Comparison of ENCODE assay signal across 8 mouse cellular contexts in the genomic region with DNA sequence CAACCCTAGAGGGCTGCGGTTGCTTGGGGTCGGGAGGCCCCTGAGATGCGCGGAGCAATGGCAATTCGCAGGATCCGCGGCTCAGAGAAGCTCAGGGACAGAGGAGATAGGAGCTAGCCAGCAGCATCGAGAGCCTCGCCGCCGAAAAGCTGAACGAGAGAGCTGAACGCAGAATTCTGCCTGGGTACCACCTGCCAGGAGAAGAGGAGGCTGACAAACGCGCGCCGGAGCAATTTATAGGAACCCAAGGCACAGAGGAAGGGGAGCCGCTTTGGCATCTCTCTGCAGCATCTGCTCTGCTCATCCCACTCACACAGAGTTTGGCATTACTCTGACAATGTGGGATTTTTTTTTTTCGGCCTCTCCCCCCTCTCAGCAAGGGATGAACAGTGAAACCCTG. TPM values are rescaled to one million over a fixed set of nuclear protein-coding genes. Genes with fewer than 3 reads are reported as not detected.
DNase-seq lines count a peak whose midpoint lies in the region; ATAC-seq and TF ChIP-seq lines count a peak whose summit lies in the region.

A gene (minus strand): TSS at position 335 of the 400 bp plus-strand sequence.

- H3K9ac ChIP-seq in heart, embryonic 16.5 days (ENCODE audit: low read length): peak within 1 kb of the TSS; percentile 71
- H3K9ac ChIP-seq in stomach, embryonic 16.5 days (ENCODE audit: low read length): peak within 1 kb of the TSS; percentile 63

- H3K4me2 ChIP-seq in heart, embryonic 16.5 days (ENCODE audit: low read depth, low read length): peak within 1 kb of the TSS; percentile 99
- H3K4me2 ChIP-seq in stomach, embryonic 16.5 days (ENCODE audit: low read depth, low read length): peak within 1 kb of the TSS; percentile 97

- TF ChIP-seq POLR2A in kidney, adult 2 months (IDR thresholded peaks at IDR 0.05; ENCODE audit: low read depth, low read length): no peak

- DNase-seq in kidney, adult 2 months: no peak
- no peak for DNase-seq in kidney, adult 9 months
- peak; percentile 60 for DNase-seq in embryo, embryonic 10.5 days (ENCODE audit: low spot score)
- DNase-seq in layer of hippocampus, postnatal 36 days: peak; percentile 87 to 89
- peak; percentile 56 for DNase-seq in midbrain, embryonic 10.5 days (ENCODE audit: low spot score)
- no peak for DNase-seq in ovary, postnatal 36 days (ENCODE audit: low spot score)

- no peaks in the 10 kb centered on the region for H3K36me3 ChIP-seq in kidney, adult 2 months (ENCODE audit: control insufficient read depth, insufficient read depth, low read length)
- H3K36me3 ChIP-seq in heart, embryonic 16.5 days (ENCODE audit: control insufficient read depth, insufficient read depth): no peaks in the 10 kb centered on the region
- no peaks in the 10 kb centered on the region for H3K36me3 ChIP-seq in midbrain, embryonic 10.5 days
- no peaks in the 10 kb centered on the region for H3K36me3 ChIP-seq in stomach, embryonic 16.5 days (ENCODE audit: control insufficient read depth, insufficient read depth, low read length)

- 10% methylated on average over 19 of the region's 19 CpGs for WGBS in kidney, adult 2 months
- WGBS in heart, embryonic 16.5 days: 1% methylated on average over 19 of the region's 19 CpGs
- under 1% methylated on average over 19 of the region's 19 CpGs for WGBS in midbrain, embryonic 10.5 days
- 1% methylated on average over 19 of the region's 19 CpGs for WGBS in stomach, embryonic 16.5 days

- H3K27me3 ChIP-seq in kidney, adult 2 months (replicated peaks; ENCODE audit: control insufficient read depth, insufficient read depth, low read length): no peaks in the 10 kb centered on the region
- H3K27me3 ChIP-seq in heart, embryonic 16.5 days (ENCODE audit: control insufficient read depth, insufficient read depth, low read length): peaks cover 19% of the 10 kb centered on the region
- peaks cover 75% of the 10 kb centered on the region for H3K27me3 ChIP-seq in midbrain, embryonic 10.5 days (ENCODE audit: low read depth, poor library complexity, severe bottlenecking)
- H3K27me3 ChIP-seq in stomach, embryonic 16.5 days (ENCODE audit: control insufficient read depth, insufficient read depth, low read length): peaks cover 31% of the 10 kb centered on the region

- H3K27ac ChIP-seq in kidney, adult 2 months (ENCODE audit: insufficient read depth, low read depth, low read length): no peak within 1 kb of the TSS
- H3K27ac ChIP-seq in heart, embryonic 16.5 days (ENCODE audit: low read length): no peak within 1 kb of the TSS
- H3K27ac ChIP-seq in midbrain, embryonic 10.5 days (replicated peaks): peak within 1 kb of the TSS; percentile 67
- H3K27ac ChIP-seq in stomach, embryonic 16.5 days (ENCODE audit: low read length): no peak within 1 kb of the TSS

- no peaks in the 10 kb centered on the region for H3K9me3 ChIP-seq in heart, embryonic 16.5 days (replicated peaks; ENCODE audit: control insufficient read depth, low read length)
- H3K9me3 ChIP-seq in midbrain, embryonic 10.5 days (replicated peaks): no peaks in the 10 kb centered on the region
- no peaks in the 10 kb centered on the region for H3K9me3 ChIP-seq in stomach, embryonic 16.5 days (replicated peaks; ENCODE audit: control insufficient read depth, low read length)

- H3K4me3 ChIP-seq in kidney, adult 2 months (ENCODE audit: insufficient read depth, low read depth, low read length): peak within 1 kb of the TSS; percentile 38; the same call in 1 of the 2 replicates
- peak within 1 kb of the TSS; percentile 62 for H3K4me3 ChIP-seq in heart, embryonic 16.5 days (ENCODE audit: low read length)
- peak within 1 kb of the TSS; percentile 74 for H3K4me3 ChIP-seq in midbrain, embryonic 10.5 days
- H3K4me3 ChIP-seq in stomach, embryonic 16.5 days (replicated peaks; ENCODE audit: low read length): peak within 1 kb of the TSS; percentile 56

- no peak for TF ChIP-seq CTCF in kidney, adult 2 months (conservative IDR thresholded peaks at IDR 0.05; ENCODE audit: insufficient read depth, insufficient read length, low read depth, low read length)

- no peaks in the 10 kb centered on the region for H3K4me1 ChIP-seq in kidney, adult 2 months (ENCODE audit: control insufficient read depth, insufficient read depth, low read length)
- H3K4me1 ChIP-seq in heart, embryonic 16.5 days (ENCODE audit: control insufficient read depth, insufficient read depth, low read length): peaks cover 19% of the 10 kb centered on the region
- H3K4me1 ChIP-seq in midbrain, embryonic 10.5 days: peaks cover 30% of the 10 kb centered on the region
- H3K4me1 ChIP-seq in stomach, embryonic 16.5 days (ENCODE audit: control insufficient read depth, insufficient read depth, low read length): 0 out of 2 replicates have a peak, but pooled peaks cover 6% of the 10 kb centered on the region

- ATAC-seq in heart, embryonic 16.5 days (replicated peaks; ENCODE audit: extremely low read depth, insufficient read depth, low FRiP score): no peak; the same call in 1 of the 2 replicates
- ATAC-seq in stomach, embryonic 16.5 days (ENCODE audit: insufficient read depth, low FRiP score): no peak

RNA-seq across cellular contexts. Expression of the gene that starts here (rescaled TPM):
- polyA plus RNA-seq in kidney, adult 2 months (2012; rRNA removed): 0.58 and 0.68 TPM in 2 replicates
- polyA plus RNA-seq in heart, embryonic 16.5 days (2015; fragmentation: Nextera tagmentation; extraction: Ambion mirVana): 0.46 and 0.59 TPM in 2 replicates
- 100 to 1,000 TPM; 163 to 194 TPM for total RNA-seq in layer of hippocampus, postnatal 36 days (2021)
- 0.51 and 0.72 TPM in 2 replicates for polyA plus RNA-seq in midbrain, embryonic 10.5 days (2016; fragmentation: Nextera tagmentation; extraction: Ambion mirVana)
- 0.34 and 0.39 TPM in 2 replicates for polyA plus RNA-seq in stomach, embryonic 16.5 days (2015; fragmentation: Nextera tagmentation; extraction: Ambion mirVana)

Comparison
In these comparisons a context has a peak if more than half of its experiments do, and no peak if none do; other contexts are left out.
1. Peak in DNase-seq, H3K4me3 ChIP-seq and H3K27ac ChIP-seq in midbrain, embryonic 10.5 days; RNA of the gene not detected or under 1 TPM.
2. DNase-seq: peak in embryo, embryonic 10.5 days (single experiment) and layer of hippocampus, postnatal 36 days (2 of 2); none in kidney, adult 2 months (single experiment), kidney, adult 9 months (single experiment) and ovary, postnatal 36 days (single experiment).
3. Peak in every context shown above with its lines, with median percentiles within 50 percentile points of each other: H3K4me3 ChIP-seq.